Mouse (Mus musculus): ENCODE data around the gene Upk3b.
A peak's percentile ranks its signal among the peaks of the same experiment; 100 is the strongest.
"Not testable (repeated sequence)": the region's sequence is repeated elsewhere in the genome, so short reads cannot be mapped to it uniquely, and the experiment has no call there.

The Upk3b gene

DNA sequence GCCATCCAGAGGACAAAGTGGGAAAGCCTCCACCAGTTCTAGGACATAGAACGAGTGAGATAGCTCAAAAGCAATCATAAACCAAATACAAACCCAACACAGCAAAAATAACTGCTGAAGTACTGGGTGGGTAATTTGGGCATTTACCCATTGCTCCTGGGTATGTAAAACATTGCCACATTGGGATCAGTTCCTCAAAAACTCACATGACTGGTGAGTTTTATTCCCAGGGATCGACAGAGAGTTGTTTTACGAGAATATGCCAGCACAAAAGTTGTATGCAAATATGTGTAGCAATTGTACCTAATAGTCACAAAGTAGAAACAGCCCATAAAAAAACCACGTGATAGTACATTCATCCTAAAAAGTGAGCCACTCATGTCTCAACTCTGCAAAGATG is 3.4 kb upstream of the Upk3b start:
- DNase-seq (ENCODE audit: low read depth, low spot score), result no peak

DNA sequence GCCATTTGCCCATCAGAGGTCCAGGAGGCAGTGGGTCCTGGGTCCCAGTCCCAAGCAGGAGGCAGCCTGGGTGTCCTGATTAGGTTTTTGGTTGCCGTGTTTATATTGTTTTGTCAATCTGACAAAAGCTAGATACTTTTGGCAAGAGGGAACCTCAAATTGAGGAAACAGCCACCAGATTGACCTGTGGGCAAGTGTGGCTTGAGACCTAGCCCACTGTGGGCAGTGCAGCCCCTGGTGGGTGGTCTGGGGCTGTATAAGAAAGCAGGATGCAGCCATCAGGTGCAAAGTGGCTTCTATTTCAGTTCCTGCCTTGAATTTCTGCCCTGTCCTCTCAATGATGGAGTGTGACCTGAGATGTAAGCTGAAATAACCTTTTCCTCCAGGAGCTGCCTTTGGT is 3.0 kb upstream of the Upk3b start:
- no peak for DNase-seq (ENCODE audit: low read depth, low spot score)

DNA sequence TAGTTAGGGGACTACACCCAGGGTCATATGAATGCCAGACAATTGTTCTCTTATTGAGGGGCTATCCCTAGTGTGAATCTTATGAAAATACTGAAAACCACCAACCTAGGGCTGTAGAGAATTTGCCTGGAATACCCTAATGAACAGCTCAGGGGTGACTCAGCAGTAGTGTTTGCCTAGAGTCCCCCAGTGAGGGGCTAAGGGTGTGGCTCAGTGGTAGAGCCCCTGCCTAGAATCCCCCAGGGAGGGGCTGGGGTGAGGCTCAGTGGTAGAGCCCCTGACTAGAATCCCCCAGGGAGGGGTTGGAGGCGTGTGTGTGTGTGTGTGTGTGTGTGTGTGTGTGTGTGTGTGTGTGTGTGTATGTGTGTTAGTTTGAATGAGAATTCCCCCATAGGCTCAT is 1.6 kb upstream of the Upk3b start:
- no peak for DNase-seq (ENCODE audit: low read depth, low spot score)

DNA sequence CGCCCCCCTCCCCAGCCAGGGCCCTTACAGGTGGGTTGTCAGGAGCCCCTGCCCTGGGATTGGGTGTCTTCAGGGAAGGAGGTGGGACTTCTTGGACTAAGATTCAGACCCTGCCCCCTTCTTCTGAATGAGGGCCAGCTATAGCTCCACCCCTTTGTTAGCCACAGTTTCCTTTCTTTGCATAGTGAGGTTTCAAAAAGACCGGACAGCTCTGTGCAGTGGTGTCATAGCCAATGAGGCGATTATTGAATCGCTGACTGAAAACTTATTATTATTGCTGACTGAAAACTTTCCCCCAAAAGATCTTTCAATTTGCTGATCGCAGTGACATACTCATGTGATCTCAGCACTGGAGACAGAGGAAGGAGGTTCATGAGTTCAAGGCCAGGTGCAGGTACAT is 1.9 kb downstream of the Upk3b start:
- no peak for DNase-seq (ENCODE audit: low read depth, low spot score)

DNA sequence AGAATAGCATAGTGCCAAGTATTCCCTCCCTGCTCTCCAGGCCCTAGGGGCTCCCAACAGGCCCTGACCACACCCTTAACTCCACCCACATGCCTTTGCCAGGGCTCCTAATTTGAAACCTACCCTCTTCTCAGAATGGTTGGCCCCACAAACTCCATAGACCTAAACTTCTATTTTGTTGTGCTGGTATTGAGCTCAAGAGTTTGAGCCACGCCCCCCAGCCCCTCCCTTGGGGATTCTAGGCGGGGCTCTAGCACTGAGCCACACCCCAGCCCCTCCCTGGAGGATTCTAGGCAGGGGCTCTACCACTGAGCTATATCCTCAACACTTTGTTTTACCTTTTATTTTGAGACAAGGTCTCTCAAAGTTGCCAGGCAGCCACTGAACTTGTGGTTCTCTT is 3.0 kb downstream of the Upk3b start:
- peak; percentile 27 for DNase-seq (ENCODE audit: low read depth, low spot score)

DNA sequence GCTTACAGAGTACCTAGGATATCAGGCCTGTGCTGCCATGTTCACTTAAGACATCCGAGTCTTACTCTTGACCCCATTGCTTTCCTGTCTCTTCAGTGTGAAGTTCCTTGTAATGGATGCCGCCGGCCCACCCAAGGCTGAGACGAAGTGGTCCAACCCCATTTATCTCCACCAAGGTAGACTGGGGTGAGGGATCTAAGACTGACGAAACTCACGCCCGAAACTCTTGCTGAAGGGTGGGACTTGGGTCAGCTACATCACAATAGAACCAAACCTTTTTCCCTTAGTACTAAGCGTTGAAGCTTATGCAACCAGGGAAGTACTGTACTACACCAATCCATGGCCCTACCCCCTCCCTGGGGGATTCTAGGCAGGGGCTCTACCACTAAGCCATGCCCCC is 3.4 kb downstream of the Upk3b start:
- no peak for DNase-seq (ENCODE audit: low read depth, low spot score)

DNA sequence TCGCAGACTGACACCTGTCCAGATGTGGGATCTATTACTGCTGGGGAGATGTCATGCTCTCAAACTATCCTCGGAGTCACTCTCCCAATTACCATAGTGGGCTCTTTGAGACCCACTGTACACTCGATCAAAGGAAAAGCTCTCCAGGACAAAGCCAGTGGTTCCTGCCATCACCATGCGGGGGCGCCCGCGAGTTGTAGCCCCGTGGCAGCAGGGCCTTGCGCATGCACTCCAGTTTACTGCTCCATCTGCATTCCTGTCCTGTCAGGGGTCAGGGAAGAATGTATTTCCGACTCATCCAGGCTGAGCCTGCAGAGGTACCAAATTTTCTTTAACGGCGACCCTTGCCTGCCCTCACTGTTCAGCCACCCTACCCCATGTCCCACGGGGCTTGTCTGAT is 6.6 kb downstream of the Upk3b start:
- DNase-seq (ENCODE audit: low read depth, low spot score), result peak; percentile 18

DNA sequence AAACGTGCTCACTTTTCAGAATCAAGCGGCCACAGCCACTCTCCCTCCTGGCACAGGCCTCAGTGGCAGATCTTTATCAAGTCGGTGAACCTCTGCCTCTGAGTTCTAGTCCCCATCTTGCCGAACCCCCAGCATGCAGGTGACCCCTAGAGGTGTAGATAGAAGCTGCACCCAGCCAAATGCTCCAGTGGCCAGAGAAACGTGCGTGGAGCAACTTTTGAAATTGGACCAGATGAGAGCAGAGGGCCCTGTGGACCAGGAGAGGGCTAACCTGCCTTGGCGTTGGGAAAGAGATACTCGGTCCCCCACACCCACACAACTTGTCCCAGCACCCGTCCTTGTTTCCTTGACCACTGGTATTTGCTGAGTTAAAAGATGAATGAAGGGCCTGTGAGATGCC is 7.1 kb downstream of the Upk3b start:
- peak; percentile 55 for DNase-seq (ENCODE audit: low read depth, low spot score)

DNA sequence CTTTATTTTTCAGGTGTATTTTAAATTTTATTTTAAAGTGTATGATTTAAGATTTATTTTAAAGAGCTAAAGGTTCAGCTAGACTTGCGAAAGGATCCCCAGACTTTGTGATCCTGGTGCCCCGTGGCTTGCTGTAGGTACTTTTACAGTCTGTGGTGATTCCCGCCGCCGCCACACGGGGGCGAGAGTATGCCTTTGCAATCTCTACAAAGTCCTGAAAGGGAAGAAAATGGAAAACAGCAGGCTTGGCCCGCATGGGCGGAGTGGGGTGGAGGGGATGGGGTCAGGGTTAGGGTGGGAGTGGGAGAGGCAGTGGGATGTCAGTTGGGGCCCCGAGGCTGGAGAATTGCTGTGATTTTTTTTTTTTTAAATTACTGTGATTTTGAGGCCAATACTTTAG is 7.7 kb downstream of the Upk3b start:
- peak; percentile 90 for DNase-seq (ENCODE audit: low read depth, low spot score)

DNA sequence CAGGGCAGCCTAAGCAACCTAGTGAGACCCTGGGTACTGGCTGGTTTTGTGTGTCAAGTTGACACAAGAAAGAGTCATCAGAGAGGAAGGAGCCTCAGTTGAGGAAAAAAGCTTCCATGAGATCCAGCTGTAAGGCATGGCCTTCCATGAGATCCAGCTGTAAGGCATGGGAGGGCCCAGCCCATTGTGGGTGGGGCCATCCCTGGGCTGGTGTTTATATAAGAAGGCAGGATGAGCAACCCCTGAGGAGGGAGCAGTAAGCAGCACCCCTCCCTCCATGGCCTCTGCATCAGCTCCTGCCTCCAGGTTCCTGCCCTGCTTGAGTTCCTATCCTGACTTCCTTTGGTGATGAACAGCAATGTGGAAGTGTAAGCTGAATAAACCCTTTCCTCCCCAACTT is 10.2 kb downstream of the Upk3b start:
- peak; percentile 53 for DNase-seq (ENCODE audit: low read depth, low spot score)

DNA sequence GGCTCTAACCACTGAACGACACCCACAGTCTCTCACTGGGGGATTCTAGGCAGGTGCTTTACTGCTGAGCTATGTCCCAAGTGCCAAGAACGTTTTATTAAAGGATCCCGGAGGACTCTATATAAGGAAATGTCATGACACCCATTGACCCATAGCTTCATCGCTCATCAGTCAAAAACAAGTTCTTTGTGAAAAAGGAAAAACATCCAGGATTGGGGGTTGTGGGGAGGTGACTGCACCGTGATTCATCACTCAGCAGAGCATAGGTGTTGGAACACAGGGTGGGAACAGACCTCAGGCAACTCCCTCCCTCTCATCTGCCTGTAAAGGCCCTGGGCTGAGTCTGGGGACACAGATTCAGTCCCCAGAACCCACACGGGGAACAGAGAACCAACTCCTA is 11.6 kb downstream of the Upk3b start:
- DNase-seq (ENCODE audit: low read depth, low spot score), result peak; percentile 82

DNA sequence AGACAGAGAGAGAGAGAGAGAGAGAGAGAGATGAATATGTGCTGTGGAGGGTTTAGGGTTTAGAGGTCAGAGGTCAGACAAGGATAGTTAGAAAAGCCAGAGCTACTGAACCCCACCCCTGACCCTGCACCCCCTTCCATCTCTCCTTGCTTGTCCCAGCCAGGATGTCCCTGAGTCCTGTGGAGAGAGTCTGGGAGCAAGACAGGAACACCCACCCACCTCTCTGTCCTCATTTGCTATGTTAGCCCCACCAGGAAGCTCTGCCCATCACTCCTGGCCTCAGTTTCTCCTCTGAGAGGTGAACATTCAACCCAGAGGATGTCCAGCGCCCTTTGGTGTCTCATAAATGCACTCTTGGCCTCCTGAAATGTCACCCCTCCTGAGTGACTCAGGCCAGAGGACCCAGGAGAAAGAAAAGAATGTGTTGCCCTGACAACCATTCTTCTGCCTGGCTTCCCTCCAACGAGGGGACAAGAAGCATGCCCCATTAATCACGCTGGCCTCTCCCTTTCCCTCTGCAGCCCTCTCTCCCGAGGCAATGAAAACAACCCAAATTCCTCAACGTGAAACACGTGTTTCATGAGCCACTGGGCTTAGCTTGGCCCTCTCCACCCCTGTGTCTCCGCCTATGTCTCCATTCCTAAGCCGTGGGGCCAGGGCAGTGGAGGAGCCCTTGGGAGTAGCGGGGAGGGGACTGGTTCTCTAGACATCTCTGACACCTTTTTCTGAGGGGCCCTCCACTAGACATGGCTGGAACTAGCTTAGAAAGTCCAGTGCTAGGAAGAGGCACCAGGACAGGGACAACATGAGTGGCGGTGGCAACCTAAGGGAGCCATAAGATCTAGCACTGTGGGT is 13.2 kb downstream of the Upk3b start:
- DNase-seq (ENCODE audit: low read depth, low spot score), result peak; percentile 98

DNA sequence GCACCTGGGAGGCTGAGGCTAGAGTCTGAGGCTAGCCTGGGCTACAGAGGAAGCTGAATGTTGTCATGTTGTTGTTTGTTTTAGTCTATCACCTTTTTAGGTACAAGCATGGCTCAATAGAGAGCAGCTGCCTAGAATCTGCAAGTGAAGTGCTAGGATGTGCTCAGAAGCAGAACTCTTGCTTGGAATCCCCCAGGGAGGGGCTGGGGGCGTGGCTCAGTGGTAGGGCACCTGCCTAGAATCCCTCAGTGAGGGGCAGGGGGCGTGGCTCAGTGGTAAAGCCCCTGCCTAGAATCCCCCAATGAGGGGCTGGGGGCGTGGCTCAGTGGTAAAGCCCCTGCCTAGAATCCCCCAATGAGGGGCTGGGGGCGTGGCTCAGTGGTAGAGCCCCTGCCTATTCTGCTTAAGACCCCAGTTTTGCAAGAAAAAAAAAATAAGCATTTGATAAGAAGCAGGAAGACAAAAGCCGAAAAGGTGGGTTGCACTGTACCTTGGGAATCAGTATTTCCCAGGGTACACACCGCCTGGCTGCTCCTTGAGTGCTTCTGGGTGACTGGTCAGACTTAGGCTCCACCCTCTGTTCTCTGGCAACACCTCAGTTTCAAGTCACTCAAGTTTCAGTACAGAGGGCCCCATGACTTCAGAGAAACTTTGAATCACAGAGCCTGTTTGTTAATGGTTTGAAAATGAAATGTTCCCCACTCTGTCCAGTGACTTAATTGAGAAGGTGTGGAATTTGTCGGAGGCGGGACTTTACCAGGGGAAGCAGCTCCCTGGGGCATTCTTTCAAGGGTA is 14.8 kb downstream of the Upk3b start:
- DNase-seq (ENCODE audit: low read depth, low spot score), result peak; percentile 64

DNA sequence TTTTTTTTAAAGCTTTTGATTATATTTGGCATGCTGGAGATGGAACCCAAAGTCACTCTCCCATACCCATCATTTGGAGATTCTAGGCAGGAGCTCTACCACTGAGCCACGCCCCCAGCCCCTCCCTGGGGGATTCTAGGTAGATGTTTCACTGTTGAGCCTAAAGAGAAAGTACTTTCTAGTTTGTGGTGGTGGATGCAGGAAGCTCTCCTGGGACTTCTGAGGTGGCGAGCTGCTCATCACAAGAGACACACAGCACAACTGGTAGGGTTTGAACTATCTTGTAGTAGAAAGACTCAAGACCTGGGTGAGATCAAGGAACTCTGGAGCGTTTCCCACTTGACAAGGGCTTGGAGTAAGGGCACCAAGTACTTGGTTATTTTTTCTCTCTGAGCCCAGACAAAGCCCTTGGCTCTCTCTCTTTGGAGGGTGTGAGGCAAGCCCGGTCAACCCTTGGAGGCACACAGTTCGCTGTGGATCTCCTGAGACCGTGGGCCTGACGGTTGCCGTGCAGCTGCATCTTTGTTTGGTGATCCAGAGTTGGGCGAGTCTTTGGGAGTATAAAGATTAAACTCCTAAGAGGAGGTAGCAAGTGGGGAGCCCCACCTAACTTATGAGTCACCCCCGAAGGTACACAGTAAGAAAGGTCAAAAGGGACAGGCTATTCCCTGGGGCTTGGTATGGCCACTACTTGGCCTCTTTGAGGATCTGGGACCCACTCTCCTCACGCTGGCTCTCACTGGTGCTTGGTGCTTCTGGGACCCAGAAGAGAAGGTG is 16.2 kb downstream of the Upk3b start, which contains the start of gene Upk3bl:
TSS of gene Upk3bl (plus strand) at position 192 of the 777 bp plus-strand sequence.
- peak; percentile 33 for DNase-seq (ENCODE audit: low read depth, low spot score)

DNA sequence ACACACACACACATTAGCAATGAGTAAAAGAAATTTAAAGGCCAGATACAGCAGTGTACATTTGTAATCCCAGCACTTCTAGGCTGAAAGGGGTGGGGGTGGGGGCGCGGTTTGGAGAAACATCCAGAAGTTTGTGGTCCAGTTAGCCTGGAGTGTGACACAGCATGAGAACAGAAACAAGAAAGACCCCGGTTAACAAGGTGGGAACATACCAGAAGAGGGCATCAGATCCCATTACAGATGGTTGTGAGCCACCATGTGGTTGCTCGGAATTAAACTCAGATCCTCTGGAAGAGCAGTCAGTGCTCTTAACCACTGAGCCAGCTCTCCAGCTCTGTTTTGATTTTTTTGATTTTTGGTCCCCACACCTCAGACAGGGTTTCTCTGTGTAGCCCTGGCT is 17.8 kb downstream of the Upk3b start:
- DNase-seq (ENCODE audit: low read depth, low spot score), result peak; percentile 27

DNA sequence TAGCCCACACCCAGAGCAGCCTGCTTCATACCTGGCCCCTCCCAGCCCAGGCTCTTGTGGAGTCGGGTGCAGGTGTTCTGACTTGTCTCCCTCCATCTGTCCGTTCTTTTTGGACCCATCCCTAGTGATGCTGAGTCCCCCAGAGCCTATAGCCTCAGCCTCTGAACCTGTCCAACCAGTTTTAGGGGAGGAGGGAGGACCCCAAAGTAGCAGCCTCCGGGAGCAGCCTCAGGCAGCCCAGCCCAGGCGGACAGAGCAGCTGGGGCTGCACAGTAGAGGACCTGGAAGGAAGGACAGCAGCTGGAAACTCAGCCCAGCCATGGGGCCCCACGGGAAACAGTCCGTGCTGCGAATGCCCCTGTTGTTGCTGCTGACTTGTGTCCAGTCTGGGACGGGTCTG is 18.8 kb downstream of the Upk3b start:
- no peak for DNase-seq (ENCODE audit: low read depth, low spot score)

DNA sequence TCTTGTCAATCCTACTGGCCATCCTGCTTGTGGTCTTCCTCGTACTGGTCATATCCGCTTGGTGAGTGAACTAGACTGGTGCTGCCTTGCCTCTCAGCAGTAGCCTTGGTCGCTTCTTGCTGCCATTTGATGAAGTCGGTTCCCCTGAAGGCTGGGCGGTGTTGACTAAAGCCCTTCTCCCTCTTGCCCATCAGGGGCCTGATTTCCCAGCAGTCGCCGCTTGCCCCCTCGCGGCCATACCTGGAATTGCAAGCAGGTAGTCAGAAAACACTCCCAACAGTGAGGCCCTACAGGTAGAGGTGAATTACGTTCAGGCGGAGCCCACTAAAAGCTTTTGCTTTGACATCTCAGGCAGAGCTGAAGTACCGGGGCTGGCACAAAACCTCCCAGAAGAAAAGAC is 23.3 kb downstream of the Upk3b start:
- peak; percentile 83 for DNase-seq (ENCODE audit: low read depth, low spot score)

DNA sequence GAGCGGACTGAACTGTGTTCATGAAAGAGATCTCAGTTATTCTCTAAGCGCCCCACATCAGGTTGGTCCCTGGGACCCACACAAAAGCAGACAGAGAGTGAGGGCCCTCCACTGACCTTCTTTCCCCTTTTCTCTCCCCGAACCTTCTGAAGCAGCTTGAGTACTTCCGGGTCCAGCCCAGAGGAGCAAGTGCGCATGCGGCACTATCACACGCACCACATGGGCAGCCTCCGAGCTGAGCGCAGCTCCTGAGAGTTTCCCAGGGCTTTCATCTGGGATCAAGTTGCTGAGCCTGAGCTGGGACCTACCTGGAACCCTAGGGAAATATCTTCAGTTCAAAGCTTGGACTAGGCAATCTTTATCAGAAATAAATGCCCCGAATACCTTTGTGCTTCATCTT is 25.6 kb downstream of the Upk3b start:
- DNase-seq (ENCODE audit: low read depth, low spot score), result no peak

DNA sequence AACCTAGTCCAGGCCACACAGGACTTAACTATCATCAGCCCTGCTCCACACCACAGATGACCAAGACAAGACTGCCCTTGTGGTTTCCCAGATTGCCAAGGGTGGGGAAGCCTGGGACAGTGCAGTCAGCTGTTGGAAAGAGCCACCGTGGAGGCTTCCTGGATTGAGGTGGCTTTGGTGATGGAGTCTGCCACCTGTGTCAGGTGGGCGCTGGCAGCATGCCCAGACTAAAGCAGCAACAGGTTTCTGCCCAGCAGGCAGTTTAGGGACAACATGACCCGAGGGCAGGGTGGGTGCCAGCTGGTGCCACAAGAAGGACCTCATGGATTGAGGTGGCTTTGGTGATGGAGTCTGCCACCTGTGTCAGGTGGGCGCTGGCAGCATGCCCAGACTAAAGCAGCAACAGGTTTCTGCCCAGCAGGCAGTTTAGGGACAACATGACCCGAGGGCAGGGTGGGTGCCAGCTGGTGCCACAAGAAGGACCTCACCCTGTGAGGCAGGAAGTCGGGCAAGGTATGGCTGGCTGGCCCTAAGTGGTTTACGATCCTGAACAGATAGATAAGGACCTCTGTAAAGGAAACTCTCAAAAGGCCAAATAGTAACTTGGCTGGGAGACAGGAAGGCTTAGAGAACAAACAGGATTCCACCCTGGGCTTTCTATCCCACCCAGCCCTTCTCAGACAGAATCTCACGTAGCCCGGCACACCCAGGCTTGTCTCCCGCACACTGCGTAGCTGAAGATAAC is 28.3 kb downstream of the Upk3b start:
- not testable (repeated sequence) for DNase-seq (ENCODE audit: low read depth, low spot score)

DNA sequence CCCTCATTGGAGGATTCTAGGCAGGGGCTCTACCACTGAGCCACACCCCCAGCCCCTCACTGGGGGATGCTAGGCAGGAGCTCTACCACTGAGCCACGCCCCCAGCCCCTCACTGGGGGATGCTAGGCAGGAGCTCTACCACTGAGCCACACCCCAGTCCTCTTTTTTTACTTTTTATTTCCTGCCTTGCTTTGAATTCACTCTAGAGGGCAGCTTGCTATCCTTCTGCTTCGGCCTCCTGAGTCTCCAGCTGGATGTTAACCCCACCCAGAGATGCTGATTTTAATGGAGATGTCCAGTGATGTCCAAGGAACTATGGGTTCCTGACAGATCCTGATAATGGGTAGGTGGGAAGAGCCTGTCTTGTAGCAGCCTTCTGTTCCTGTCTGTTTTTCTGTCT is 31.1 kb downstream of the Upk3b start:
- no peak for DNase-seq (ENCODE audit: low read depth, low spot score)

DNA sequence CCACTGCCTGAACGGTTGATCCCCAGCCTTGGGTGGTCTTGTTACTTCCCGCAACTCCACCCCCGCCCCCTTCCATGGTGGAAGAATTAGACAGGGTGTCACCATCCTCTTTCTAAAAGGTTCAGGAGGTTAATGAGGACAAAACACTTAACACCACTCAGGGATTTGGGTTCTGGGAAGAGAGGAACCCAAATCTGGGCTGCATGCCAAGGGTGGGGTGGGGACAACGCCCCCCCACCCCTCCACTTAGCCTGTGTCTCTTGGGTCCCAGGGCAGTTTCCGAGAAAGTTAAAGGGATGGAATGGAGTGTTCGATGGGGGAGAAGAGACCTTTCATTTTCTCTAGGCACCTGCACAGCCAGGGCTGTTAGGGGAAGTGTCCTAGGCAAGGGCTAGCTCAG is 34.8 kb downstream of the Upk3b start:
- DNase-seq (ENCODE audit: low read depth, low spot score), result no peak
